Mouse (Mus musculus) c-Kit-negative CD71-positive TER-119-positive erythroid progenitor cells, embryonic 14.5 days (primary cell): ENCODE measurements around the gene Selenom.

ENCODE experiments used
- DNase-seq: peaks from one replicate; pipeline ENCODE4 v3.0.0-alpha.2; 2013; ENCODE audit warnings: low read depth, low spot score

Selenom gene

DNA sequence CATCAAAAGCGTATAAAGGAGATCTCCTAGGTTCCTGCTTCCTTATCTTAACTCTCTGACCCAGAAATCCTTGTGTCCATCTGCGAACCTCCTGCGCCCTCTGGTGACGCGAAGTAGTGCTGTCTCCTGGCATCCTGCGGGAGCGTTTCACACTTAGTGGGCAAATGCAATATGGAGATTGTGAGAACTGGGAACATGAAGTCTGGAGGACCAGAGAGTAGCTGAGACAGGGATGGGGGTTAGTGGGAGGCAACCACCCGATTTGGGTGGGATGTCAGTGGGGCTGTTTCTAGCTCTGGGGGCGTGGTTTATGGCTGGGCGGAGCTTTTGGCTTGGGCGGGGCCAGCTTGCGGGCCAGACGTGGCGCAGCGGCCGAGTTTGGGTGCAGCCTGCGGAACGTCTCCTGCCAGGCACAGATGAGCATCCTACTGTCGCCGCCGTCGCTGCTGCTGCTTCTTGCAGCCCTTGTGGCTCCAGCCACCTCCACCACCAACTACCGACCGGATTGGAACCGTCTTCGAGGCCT is at the start of gene Selenom:
Gene Selenom, plus strand, starts transcription at position 156 of the 526 bp plus-strand sequence.
- DNase-seq, result peak; percentile 36

- no peak for DNase-seq
Measured at GRCm38 (mm10) chr11:3471448-3471850, 43.0 kb upstream of the Selenom start.

- peak; percentile 32 for DNase-seq
Measured at GRCm38 (mm10) chr11:3472484-3472883, 42.0 kb upstream of the Selenom start.

- no peak for DNase-seq
Measured at GRCm38 (mm10) chr11:3474480-3475115, 39.9 kb upstream of the Selenom start.

- DNase-seq, result no peak
Measured at GRCm38 (mm10) chr11:3475489-3475888, 39.0 kb upstream of the Selenom start.

GRCm38 (mm10) chr11:3483980-3484642 is 30.4 kb upstream of the Selenom start:
- DNase-seq, result no peak

- DNase-seq, result no peak
Measured at GRCm38 (mm10) chr11:3486349-3486748, 28.1 kb upstream of the Selenom start.

DNA sequence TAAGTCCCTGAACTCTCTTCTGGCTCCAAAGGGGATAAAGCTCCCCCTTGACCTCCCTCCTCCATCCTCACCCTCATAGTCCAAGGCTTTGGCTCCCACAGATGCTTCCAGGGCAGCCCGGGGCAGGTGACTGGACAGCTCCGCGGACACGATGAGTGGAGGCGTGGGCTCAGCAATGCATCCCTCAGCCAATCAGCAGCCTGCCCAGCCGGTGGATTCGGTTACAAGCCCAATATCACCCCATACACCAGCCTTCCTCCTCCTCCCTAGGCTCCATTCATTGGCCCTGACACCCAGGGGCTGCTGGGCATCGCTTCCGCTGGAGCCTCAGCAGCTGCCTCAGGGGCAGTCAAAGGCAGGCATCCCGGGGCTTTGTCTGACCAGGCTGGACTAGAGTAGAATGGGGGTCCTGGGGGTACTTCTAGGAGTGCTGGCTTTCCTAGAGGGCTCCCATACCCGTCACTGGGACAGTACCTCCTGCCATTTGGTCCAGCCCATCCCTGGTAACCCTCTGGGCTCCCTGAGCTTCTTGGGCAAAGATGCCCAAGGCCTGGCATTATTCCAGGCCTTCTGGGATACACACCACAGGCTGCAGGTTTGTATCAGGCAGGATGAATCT is 26.4 kb upstream of the Selenom start, which contains the start of gene Pla2g3:
Gene Pla2g3, plus strand, starts transcription at position 333 of the 619 bp plus-strand sequence.
- no peak for DNase-seq

GRCm38 (mm10) chr11:3489036-3489435 is 25.4 kb upstream of the Selenom start:
- DNase-seq, result no peak

DNA sequence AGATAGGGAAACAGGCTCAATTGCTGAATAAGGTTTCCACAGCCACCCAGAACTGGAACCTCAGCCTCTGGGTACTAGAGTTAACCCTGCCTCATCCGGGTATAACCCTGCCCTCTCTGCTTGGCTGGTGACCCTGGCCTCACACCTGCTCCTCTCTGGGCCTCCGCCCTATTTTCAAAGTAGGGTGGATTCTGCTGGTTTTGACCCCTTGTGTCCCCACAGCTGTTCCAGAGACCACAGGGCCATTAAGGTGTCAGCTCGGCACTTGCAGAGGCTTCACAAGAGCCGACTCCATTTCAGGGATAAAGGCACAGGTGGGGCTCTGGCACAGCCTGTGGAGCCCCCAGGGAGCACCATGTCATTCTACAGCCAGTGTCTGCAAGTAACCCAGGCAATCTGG is 21.7 kb upstream of the Selenom start:
- no peak for DNase-seq

DNA sequence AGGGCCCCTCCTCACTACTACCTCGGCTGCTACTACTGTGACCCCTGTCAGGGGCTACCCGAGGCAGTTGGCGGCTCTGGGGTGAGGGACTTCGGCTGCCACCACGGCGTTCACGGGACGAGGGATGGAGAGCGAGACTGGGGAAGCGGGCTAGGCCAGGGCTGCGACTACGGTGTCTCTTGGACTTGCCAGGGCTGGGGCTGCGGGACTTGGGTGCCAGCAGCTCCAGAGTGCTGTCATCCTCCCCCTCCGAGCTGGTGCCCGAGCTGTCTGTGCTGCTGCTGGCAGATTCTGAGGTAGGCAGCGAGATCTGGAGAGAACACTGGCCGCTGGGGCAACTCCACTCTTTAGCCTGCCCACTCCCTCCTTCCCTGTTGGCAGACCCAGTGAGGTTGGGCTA is 19.6 kb upstream of the Selenom start:
- DNase-seq, result no peak

- no peak for DNase-seq
Measured at GRCm38 (mm10) chr11:3495496-3495895, 19.0 kb upstream of the Selenom start.

DNA sequence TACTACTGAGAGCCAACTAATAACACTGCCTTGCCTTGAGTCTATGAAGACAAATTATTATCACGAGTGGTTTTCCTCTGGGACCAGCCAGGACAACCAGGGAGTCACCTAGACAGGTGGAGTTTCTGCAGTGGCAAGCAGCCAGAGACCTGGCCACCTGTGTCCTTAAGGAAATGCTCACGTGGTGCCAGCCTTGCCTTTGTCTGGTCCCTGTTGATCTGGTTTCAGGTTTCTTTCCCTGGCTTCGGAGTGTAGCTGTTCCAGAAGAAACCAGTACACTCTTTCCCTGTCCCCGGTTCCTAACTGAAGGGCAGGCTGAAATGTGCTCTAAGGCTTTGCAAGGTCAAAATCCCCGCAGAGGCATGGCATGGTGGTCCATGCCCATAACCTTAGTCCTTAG is 17.7 kb upstream of the Selenom start:
- no peak for DNase-seq

- no peak for DNase-seq
Measured at GRCm38 (mm10) chr11:3497296-3497695, 17.2 kb upstream of the Selenom start.

- DNase-seq, result no peak
Measured at GRCm38 (mm10) chr11:3502057-3502456, 12.4 kb upstream of the Selenom start.

DNA sequence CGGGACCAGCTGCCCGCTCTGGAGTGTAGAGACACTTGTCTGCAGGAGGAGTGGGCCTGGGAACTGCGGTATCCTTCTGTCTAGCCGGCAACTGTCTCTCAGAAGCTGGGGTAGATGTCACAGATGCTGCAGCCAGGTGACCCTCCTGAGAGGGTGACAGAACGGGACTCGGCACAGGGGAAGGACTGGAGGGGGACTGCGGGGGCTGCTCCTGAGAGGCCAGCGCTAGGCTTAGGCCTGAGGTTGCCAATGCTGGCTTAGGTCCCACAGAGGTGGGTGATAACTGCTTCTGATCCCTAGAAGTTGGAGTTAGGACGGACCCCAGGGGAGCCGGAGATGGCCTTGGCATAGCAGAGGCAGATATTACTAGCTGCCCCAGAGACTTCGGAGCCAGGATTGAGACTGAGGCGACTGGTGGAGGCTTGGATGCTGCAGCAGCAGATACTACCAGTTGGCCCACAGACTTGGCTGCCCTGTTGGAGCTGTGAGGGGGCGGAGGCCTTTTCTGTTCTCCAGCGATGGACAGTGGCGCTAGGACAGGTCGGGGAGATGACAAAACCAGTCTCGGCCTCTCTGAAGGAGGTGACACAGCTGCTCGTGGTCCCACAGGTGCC is 11.9 kb upstream of the Selenom start:
- no peak for DNase-seq

- DNase-seq, result no peak
Measured at GRCm38 (mm10) chr11:3503755-3504693, 10.5 kb upstream of the Selenom start.

GRCm38 (mm10) chr11:3508226-3508625 is 6.3 kb upstream of the Selenom start:
- DNase-seq, result no peak

GRCm38 (mm10) chr11:3509181-3510085 is 5.1 kb upstream of the Selenom start:
- DNase-seq, result no peak

DNA sequence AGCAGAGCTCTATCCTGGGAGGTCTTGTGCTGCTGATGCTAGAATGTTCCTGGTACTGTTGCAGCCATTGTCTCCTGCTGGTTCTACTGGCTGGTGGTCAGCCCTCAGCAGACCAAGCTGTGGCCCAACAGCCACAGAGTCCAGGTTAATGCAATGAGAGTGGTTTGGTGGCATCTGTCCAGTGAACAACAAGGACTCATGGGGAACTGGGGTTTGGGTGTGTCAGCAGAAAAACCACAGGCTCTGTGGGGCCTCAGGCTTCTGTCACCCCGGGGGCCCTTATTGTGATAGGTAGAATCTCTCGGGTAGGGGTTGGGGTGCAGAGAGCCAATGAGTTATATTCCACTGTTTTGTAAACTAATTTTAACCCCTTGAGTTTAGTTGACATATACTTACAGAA is 4.2 kb upstream of the Selenom start:
- no peak for DNase-seq
